Mouse (Mus musculus): ENCODE results near the gene Rpl36.

Rpl36 gene

DNA sequence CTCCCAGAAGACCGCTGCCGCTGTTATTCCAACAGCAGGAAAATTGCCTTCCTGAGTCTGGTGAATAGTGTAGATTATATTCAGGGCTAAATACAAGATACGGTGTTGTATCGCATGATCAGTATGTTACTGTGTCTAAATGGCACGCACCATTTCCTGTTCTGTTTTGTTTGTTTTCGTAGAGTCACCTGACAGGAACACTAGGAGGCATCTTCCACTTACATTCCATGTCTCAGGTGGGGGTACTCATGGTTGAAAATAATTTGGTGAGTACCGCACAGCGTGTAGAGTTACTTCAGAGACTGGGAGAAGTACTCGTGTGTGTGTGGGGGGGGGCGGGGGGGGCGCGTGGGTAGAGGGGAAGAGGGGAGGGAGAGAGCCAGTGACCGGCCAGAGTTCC is 34.3 kb downstream of the Rpl36 start:
- ATAC-seq (ENCODE audit: low TSS enrichment) = no peak

DNA sequence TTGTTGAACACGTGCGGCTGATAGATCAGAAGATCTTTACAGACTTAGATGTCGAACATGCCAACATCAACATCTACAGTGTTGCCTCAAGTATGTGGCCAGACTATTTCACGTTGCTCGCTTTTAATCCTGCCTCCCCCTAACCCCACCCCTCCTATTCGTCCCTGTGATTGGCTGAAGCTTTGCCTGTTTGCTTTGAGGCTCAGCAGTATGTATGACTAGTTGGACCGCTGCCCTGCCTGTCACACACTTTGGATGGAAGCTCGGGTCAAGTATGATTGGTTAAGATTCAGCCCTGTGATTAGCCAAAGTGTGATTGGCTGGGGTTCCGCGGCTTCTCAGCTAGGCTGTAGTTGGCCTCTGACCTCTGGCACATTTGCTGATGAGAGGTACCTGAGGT is 38.6 kb downstream of the Rpl36 start:
- ATAC-seq (ENCODE audit: low TSS enrichment) = no peak

DNA sequence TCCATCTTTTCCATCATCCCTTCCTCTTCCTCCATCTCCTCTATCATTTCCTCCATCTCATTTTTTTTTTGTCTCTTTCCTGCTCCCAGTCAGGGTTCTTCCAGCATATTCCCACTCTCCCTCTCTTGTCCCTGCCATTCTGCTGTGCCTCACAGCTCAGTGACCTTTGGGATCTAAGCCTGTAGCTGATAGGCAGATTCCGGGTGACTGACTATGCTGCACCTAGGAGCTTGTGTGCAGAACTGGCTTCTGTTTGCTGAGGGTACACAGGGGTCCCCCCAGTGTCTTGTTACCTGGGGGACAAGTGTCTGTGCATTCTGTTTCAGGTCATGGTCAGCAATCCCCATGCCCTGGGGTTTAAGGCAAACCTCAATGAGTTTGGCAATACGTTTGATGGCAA is 41.6 kb downstream of the Rpl36 start:
- ATAC-seq (ENCODE audit: low TSS enrichment) = no peak

DNA sequence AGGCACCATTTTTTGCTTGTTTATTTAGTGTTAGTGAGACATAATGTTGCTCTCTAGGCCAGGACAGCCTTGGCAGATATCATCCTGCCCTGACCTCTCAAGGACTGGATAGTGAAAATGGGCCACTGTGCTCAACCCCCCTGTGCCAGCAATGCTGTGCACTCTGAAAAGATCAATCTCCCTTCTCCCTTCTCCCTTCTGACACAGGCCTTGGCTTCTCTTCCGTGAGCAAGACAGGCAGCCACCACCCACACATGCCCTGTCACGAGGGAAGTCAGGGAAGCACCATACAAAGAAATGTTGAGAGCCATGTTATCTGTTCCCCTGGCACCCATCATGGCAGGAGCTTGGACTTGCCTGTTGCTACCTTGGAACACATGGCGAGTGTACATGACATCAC is 42.1 kb downstream of the Rpl36 start:
- no peak for ATAC-seq (ENCODE audit: low TSS enrichment)

DNA sequence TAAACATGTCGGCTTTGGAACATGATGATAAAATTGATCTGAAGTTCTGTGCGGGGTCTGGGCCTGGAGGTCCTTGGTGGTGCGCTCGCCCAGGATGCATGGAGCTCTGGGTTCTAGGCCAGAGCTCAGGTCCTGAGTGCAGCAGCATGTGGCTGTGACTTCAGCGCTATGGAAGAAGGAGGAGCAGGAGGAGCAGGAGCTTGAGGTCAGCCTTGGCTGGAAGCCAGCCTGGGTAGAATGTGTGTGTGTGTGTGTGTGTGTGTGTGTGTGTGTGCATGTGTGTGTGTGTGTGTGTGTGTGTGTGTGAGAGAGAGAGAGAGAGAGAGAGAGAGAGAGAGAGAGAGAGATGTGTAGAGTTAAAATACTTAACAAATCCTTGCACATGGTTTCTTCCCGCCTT is 43.0 kb downstream of the Rpl36 start:
- no peak for ATAC-seq (ENCODE audit: low TSS enrichment)

DNA sequence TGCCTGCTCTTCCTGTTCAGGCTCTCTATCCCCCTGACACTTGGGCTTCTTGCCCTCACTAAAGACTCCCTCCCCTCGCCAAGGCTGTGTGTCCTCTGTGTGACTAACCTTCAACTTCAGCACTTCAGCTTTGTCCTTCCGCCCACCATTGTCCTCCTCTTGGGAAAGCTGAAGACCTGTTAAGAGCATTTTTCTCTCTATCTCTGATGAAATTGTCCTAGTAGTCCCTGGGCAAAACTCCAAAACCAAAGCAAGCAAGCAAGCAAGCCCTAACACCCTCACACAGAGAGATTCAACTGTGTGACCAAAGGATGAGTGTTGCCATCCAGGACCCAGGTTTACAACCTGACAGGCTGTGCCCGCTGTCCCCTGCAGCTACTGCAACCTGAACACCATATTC is 50.4 kb downstream of the Rpl36 start:
- ATAC-seq (ENCODE audit: low TSS enrichment) = no peak

Data from frontal cortex, adult (tissue).